Mouse (Mus musculus): Measurements from ENCODE around the gene Plch2.

GRCm38 (mm10) chr4:154981530-154981929, 75.1 kb downstream of the Plch2 start:
- peak; percentile 89 for TF ChIP-seq CTCF (IDR thresholded peaks at IDR 0.05; ENCODE audit: extremely low read depth, insufficient read depth, low read length)
- TF ChIP-seq POLR2A (IDR thresholded peaks at IDR 0.05; ENCODE audit: extremely low read depth, insufficient read depth, low read length): peak; percentile 44; the same call in 1 of the 2 replicates
